Mouse (Mus musculus): ENCODE results near the gene Aim2.

- TF ChIP-seq CTCF (conservative IDR thresholded peaks at IDR 0.05; ENCODE audit: insufficient read depth, insufficient read length, low read depth, low read length) (no peak), POLR2A (IDR thresholded peaks at IDR 0.05; ENCODE audit: low read depth, low read length) (no peak)
These were observed 81.7 kb downstream of the Aim2 start for GRCm38 (mm10) chr1:173432411-173432810.
